Mouse (Mus musculus): ENCODE data around the gene Pth2. TPM values are rescaled to one million over a fixed set of nuclear protein-coding genes. Genes with fewer than 3 reads are reported as not detected.
A peak's percentile ranks its signal among the peaks of the same experiment; 100 is the strongest.

The Pth2 gene
- total and polyA plus RNA-seq, 3 experiments: not detected

- H3K9me3 ChIP-seq (replicated peaks): peaks cover 3% of the 10 kb centered on the region; the same call in 1 of the 2 replicates
- peaks cover 87% of the 10 kb centered on the region for H3K4me1 ChIP-seq (ENCODE audit: insufficient read depth, low read depth, low read length)
- peak overlapping the region; percentile 71; the same call in 1 of the 2 replicates for H3K4me3 ChIP-seq (ENCODE audit: low read depth, low read length)
- TF ChIP-seq GATA1 (IDR thresholded peaks at IDR 0.05; ENCODE audit: borderline replicate concordance, low read length): no peak
- TF ChIP-seq TAL1 (conservative IDR thresholded peaks at IDR 0.05; ENCODE audit: low read depth, low read length): peak; percentile 93
- H3K27me3 ChIP-seq (ENCODE audit: insufficient read depth, low read length): no peaks in the 10 kb centered on the region
- peaks cover 48% of the 10 kb centered on the region for H3K36me3 ChIP-seq (replicated peaks)
- DNase-seq (ENCODE audit: low spot score) (peak; percentile 83), ATAC-seq (ENCODE audit: extremely low read depth, insufficient number of reproducible peaks, low FRiP score, poor library complexity, severe bottlenecking) (peak; percentile 74)
Observed at GRCm38 (mm10) chr7:45137171-45138006, 43.4 kb upstream of the Pth2 start.

- peaks cover under 1% of the 10 kb centered on the region; the same call in 1 of the 2 replicates for H3K9me3 ChIP-seq (replicated peaks)
- H3K36me3 ChIP-seq (replicated peaks): peaks cover 49% of the 10 kb centered on the region
- peak overlapping the region; percentile 41; the same call in 1 of the 2 replicates for H3K4me3 ChIP-seq (ENCODE audit: low read depth, low read length)
- H3K4me1 ChIP-seq (ENCODE audit: insufficient read depth, low read depth, low read length): peaks cover 85% of the 10 kb centered on the region
- no peaks in the 10 kb centered on the region for H3K27me3 ChIP-seq (ENCODE audit: insufficient read depth, low read length)
- ATAC-seq (ENCODE audit: extremely low read depth, insufficient number of reproducible peaks, low FRiP score, poor library complexity, severe bottlenecking): no peak
- TF ChIP-seq CTCF (IDR thresholded peaks at IDR 0.05; ENCODE audit: low read depth, low read length) (no peak), TAL1 (conservative IDR thresholded peaks at IDR 0.05; ENCODE audit: low read depth, low read length) (no peak), GATA2 (IDR thresholded peaks at IDR 0.05; ENCODE audit: borderline replicate concordance, low read depth, low read length) (no peak), GATA1 (IDR thresholded peaks at IDR 0.05; ENCODE audit: borderline replicate concordance, low read length) (no peak)
- DNase-seq (ENCODE audit: low spot score): no peak
Observed at GRCm38 (mm10) chr7:45138403-45138802, 42.4 kb upstream of the Pth2 start.

GRCm38 (mm10) chr7:45139904-45140723 is 40.7 kb upstream of the Pth2 start:
- Histone ChIP-seq H3K9me3 (replicated peaks) (no peaks in the 10 kb centered on the region), H3K36me3 (replicated peaks) (peaks cover 55% of the 10 kb centered on the region), H3K27me3 (ENCODE audit: insufficient read depth, low read length) (no peaks in the 10 kb centered on the region), H3K4me3 (ENCODE audit: low read depth, low read length) (no peak overlapping the region), H3K4me1 (ENCODE audit: insufficient read depth, low read depth, low read length) (peaks cover 70% of the 10 kb centered on the region)
- TF ChIP-seq CTCF (IDR thresholded peaks at IDR 0.05; ENCODE audit: low read depth, low read length) (no peak), GATA1 (IDR thresholded peaks at IDR 0.05; ENCODE audit: borderline replicate concordance, low read length) (no peak), GATA2 (IDR thresholded peaks at IDR 0.05; ENCODE audit: borderline replicate concordance, low read depth, low read length) (no peak), POLR2AphosphoS5 (IDR thresholded peaks at IDR 0.05; ENCODE audit: insufficient replicate concordance, low read depth, low read length) (no peak), TAL1 (conservative IDR thresholded peaks at IDR 0.05; ENCODE audit: low read depth, low read length) (no peak)
- ATAC-seq (ENCODE audit: extremely low read depth, insufficient number of reproducible peaks, low FRiP score, poor library complexity, severe bottlenecking) (no peak), DNase-seq (ENCODE audit: low spot score) (no peak)

GRCm38 (mm10) chr7:45141319-45141718 is 39.5 kb upstream of the Pth2 start:
- ATAC-seq (ENCODE audit: extremely low read depth, insufficient number of reproducible peaks, low FRiP score, poor library complexity, severe bottlenecking): no peak
- Histone ChIP-seq H3K4me1 (ENCODE audit: insufficient read depth, low read depth, low read length) (peaks cover 63% of the 10 kb centered on the region), H3K36me3 (replicated peaks) (peaks cover 67% of the 10 kb centered on the region), H3K4me3 (ENCODE audit: low read depth, low read length) (no peak overlapping the region), H3K27me3 (ENCODE audit: insufficient read depth, low read length) (no peaks in the 10 kb centered on the region), H3K9me3 (replicated peaks) (no peaks in the 10 kb centered on the region)
- no peak for TF ChIP-seq CTCF (IDR thresholded peaks at IDR 0.05; ENCODE audit: low read depth, low read length)
- TF ChIP-seq GATA1 (IDR thresholded peaks at IDR 0.05; ENCODE audit: borderline replicate concordance, low read length): no peak
- TF ChIP-seq TAL1 (conservative IDR thresholded peaks at IDR 0.05; ENCODE audit: low read depth, low read length): no peak
- no peak for TF ChIP-seq POLR2AphosphoS5 (IDR thresholded peaks at IDR 0.05; ENCODE audit: insufficient replicate concordance, low read depth, low read length)
- TF ChIP-seq GATA2 (IDR thresholded peaks at IDR 0.05; ENCODE audit: borderline replicate concordance, low read depth, low read length): no peak
- DNase-seq (ENCODE audit: low spot score): no peak

- no peak overlapping the region for H3K4me3 ChIP-seq (ENCODE audit: low read depth, low read length)
- H3K36me3 ChIP-seq (replicated peaks): peaks cover 73% of the 10 kb centered on the region
- ATAC-seq (ENCODE audit: extremely low read depth, insufficient number of reproducible peaks, low FRiP score, poor library complexity, severe bottlenecking): no peak
- H3K27me3 ChIP-seq (ENCODE audit: insufficient read depth, low read length): no peaks in the 10 kb centered on the region
- no peaks in the 10 kb centered on the region for H3K9me3 ChIP-seq (replicated peaks)
- no peak for TF ChIP-seq POLR2AphosphoS5 (IDR thresholded peaks at IDR 0.05; ENCODE audit: insufficient replicate concordance, low read depth, low read length)
- no peak for TF ChIP-seq GATA1 (IDR thresholded peaks at IDR 0.05; ENCODE audit: borderline replicate concordance, low read length)
- TF ChIP-seq TAL1 (conservative IDR thresholded peaks at IDR 0.05; ENCODE audit: low read depth, low read length): no peak
- no peak for TF ChIP-seq GATA2 (IDR thresholded peaks at IDR 0.05; ENCODE audit: borderline replicate concordance, low read depth, low read length)
- no peak for TF ChIP-seq CTCF (IDR thresholded peaks at IDR 0.05; ENCODE audit: low read depth, low read length)
- DNase-seq (ENCODE audit: low spot score): no peak
- H3K4me1 ChIP-seq (ENCODE audit: insufficient read depth, low read depth, low read length): peaks cover 57% of the 10 kb centered on the region
Observed at GRCm38 (mm10) chr7:45141914-45142313, 38.9 kb upstream of the Pth2 start.

Measured in G1E (cell line).